Mouse (Mus musculus) lung, postnatal 4 days (tissue): Measurements from ENCODE around the gene Tnfsf10.

Source experiments
- DNase-seq, 2 experiments: peaks; one replicate each; pipeline ENCODE4 v3.0.0; 2021

Gene Tnfsf10

DNA sequence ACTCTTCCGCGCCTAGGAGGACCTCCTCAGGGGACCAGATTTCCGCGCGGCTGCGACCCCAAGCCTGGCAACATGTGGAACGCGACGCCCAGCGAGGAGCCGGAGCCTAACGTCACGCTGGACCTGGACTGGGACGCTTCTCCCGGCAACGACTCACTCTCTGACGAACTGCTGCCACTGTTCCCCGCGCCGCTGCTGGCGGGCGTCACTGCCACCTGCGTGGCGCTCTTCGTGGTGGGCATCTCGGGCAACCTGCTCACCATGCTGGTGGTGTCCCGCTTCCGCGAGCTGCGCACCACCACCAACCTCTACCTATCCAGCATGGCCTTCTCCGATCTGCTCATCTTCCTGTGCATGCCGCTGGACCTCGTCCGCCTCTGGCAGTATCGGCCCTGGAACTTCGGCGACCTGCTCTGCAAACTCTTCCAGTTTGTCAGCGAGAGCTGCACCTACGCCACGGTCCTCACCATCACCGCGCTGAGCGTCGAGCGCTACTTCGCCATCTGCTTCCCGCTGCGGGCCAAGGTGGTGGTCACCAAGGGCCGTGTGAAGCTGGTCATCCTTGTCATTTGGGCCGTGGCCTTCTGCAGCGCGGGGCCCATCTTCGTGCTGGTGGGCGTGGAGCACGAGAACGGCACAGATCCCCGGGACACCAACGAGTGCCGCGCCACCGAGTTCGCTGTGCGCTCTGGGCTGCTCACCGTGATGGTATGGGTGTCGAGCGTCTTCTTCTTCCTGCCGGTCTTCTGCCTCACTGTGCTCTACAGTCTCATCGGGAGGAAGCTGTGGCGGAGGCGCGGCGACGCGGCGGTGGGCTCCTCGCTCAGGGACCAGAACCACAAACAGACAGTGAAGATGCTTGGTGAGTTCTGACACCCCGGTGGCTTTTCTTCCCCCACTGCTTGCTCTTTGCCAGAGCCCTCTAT, 55.2 kb downstream of the Tnfsf10 start:
- DNase-seq, result no peak

DNA sequence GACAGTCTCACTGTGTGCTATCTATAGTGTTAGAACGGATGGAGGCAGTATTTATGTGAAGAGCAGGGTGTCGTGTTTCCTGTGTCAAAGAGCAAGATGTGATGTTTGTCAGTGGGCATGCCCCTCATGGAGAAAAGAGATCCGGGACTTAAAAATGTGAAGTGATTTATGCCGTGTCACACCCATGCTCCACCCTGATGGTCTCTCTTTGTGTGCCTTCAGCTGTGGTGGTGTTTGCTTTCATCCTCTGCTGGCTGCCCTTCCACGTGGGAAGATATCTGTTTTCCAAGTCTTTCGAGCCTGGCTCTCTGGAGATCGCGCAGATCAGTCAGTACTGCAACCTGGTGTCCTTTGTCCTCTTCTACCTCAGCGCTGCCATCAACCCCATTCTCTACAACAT, 57.6 kb downstream of the Tnfsf10 start:
- no peak for DNase-seq

DNA sequence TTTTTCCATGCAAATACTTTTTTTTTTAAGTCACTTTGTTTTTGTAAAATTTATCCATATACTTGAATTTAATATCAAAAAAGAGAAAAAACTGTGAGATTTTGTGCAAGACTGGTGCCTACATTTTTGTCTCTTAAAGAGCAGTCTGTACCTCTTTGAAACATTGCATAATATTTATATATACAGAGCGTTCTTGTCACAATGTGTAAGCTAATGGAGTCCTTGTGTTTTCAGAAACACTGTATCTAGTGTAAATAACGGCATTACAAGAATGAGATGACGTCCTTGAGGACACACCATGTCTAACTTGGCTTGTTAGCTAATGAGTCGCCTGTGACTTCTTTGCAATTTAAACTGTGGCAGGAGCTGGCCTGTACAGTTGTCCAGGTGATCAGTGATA, 61.1 kb downstream of the Tnfsf10 start:
- no peak for DNase-seq

DNA sequence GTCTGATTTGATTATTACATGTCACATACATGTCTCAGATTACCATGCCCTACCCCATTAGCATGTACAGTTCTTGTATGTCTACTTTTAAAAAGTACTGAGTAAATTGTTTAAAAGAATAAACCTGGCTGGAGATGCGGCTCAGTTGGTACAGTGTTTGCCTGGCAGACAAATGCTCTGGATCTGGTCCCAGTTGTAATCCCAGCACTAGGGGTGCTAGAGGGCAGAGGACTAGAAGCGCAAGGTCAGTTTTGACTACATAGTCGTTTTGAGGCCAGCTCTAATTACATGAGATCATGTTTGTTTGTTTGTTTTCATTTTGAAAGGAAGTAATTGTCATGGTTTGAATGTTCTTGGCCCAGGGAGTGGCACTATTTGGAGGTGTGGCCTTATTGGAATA, 68.0 kb downstream of the Tnfsf10 start:
- no peak for DNase-seq

DNA sequence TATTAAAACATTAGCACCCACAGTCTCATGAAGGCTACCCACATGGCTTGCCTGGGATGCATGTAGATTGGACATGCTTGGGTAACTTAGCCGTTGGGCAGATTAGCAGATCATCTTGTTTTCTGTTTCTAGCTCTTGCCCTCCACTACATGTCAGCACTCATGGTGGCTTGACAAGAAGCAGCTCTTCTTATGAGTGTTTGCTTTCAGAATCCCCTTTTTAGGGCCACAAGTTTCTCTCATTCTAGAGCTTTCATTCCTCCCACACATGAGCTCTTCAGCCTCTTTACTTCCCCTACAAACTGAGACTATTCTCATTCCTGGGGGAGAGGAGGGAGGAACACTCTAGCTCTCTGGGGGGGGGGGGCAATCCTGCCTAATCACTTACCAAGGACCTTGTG, 73.1 kb downstream of the Tnfsf10 start:
- no peak for DNase-seq
